Mouse (Mus musculus): ENCODE measurements around the gene 4930564D02Rik. TPM values are rescaled to one million over a fixed set of nuclear protein-coding genes. Genes with fewer than 3 reads are reported as not detected.
A peak's percentile ranks its signal among the peaks of the same experiment; 100 is the strongest.

The 4930564D02Rik gene
- polyA plus RNA-seq, 1 experiment = not detected

GRCm38 (mm10) chr3:105070553-105070952 lies 3.9 kb downstream of the 4930564D02Rik start:
- no peak overlapping the region for H3K4me3 ChIP-seq (ENCODE audit: insufficient read depth, poor library complexity, severe bottlenecking)
- no peak for TF ChIP-seq USF1 (IDR thresholded peaks at IDR 0.05; ENCODE audit: low read depth)
- no peak for TF ChIP-seq MYOD1 (IDR thresholded peaks at IDR 0.05; ENCODE audit: control insufficient read depth, insufficient read length, low read depth)
- no peak for TF ChIP-seq FOSL1 (IDR thresholded peaks at IDR 0.05; ENCODE audit: insufficient read depth, low read length, poor library complexity, severe bottlenecking)
- TF ChIP-seq CEBPB (IDR thresholded peaks at IDR 0.05; ENCODE audit: low read depth) = no peak
- TF ChIP-seq CTCF (IDR thresholded peaks at IDR 0.05; ENCODE audit: control insufficient read depth, insufficient read depth, insufficient read length) = no peak
- TF ChIP-seq MYOG (IDR thresholded peaks at IDR 0.05; ENCODE audit: control insufficient read depth, extremely low read depth, insufficient read length) = no peak
- TF ChIP-seq MAX (IDR thresholded peaks at IDR 0.05) = no peak
- H3K79me2 ChIP-seq (ENCODE audit: control insufficient read depth, insufficient read depth) = no peaks in the 10 kb centered on the region
- peaks cover under 1% of the 10 kb centered on the region for H3K27me3 ChIP-seq (ENCODE audit: control insufficient read depth, insufficient read depth, insufficient read length)
- no peak overlapping the region for H3ac ChIP-seq (ENCODE audit: control insufficient read depth, insufficient read length, low read depth)
- H3K79me3 ChIP-seq (ENCODE audit: low read depth) = no peaks in the 10 kb centered on the region
- no peaks in the 10 kb centered on the region for H3K36me3 ChIP-seq (ENCODE audit: control insufficient read depth, insufficient read depth)

- peaks cover 6% of the 10 kb centered on the region for H3K27me3 ChIP-seq (ENCODE audit: control insufficient read depth, insufficient read depth, insufficient read length)
- TF ChIP-seq MYOG (IDR thresholded peaks at IDR 0.05; ENCODE audit: control insufficient read depth, extremely low read depth, insufficient read length) (no peak), CEBPB (IDR thresholded peaks at IDR 0.05; ENCODE audit: low read depth) (no peak), CTCF (IDR thresholded peaks at IDR 0.05; ENCODE audit: control insufficient read depth, insufficient read depth, insufficient read length) (no peak), USF1 (IDR thresholded peaks at IDR 0.05; ENCODE audit: low read depth) (no peak), MAX (IDR thresholded peaks at IDR 0.05) (no peak), FOSL1 (IDR thresholded peaks at IDR 0.05; ENCODE audit: insufficient read depth, low read length, poor library complexity, severe bottlenecking) (no peak), MYOD1 (IDR thresholded peaks at IDR 0.05; ENCODE audit: control insufficient read depth, insufficient read length, low read depth) (no peak)
- no peak overlapping the region for H3K4me3 ChIP-seq (ENCODE audit: insufficient read depth, poor library complexity, severe bottlenecking)
- no peaks in the 10 kb centered on the region for H3K36me3 ChIP-seq (ENCODE audit: control insufficient read depth, insufficient read depth)
- no peaks in the 10 kb centered on the region for H3K79me2 ChIP-seq (ENCODE audit: control insufficient read depth, insufficient read depth)
- H3ac ChIP-seq (ENCODE audit: control insufficient read depth, insufficient read length, low read depth) = no peak overlapping the region
- H3K79me3 ChIP-seq (ENCODE audit: low read depth) = no peaks in the 10 kb centered on the region
These were observed 4.6 kb downstream of the 4930564D02Rik start for GRCm38 (mm10) chr3:105071251-105071650.

- Histone ChIP-seq H3K4me3 (ENCODE audit: insufficient read depth, poor library complexity, severe bottlenecking) (no peak overlapping the region), H3K27me3 (ENCODE audit: control insufficient read depth, insufficient read depth, insufficient read length) (peaks cover 6% of the 10 kb centered on the region), H3K79me3 (ENCODE audit: low read depth) (no peaks in the 10 kb centered on the region), H3K79me2 (ENCODE audit: control insufficient read depth, insufficient read depth) (no peaks in the 10 kb centered on the region), H3ac (ENCODE audit: control insufficient read depth, insufficient read length, low read depth) (no peak overlapping the region), H3K36me3 (ENCODE audit: control insufficient read depth, insufficient read depth) (no peaks in the 10 kb centered on the region)
- TF ChIP-seq MYOG (IDR thresholded peaks at IDR 0.05; ENCODE audit: control insufficient read depth, extremely low read depth, insufficient read length) = no peak
- TF ChIP-seq CEBPB (IDR thresholded peaks at IDR 0.05; ENCODE audit: low read depth) = no peak
- no peak for TF ChIP-seq FOSL1 (IDR thresholded peaks at IDR 0.05; ENCODE audit: insufficient read depth, low read length, poor library complexity, severe bottlenecking)
- no peak for TF ChIP-seq USF1 (IDR thresholded peaks at IDR 0.05; ENCODE audit: low read depth)
- no peak for TF ChIP-seq MAX (IDR thresholded peaks at IDR 0.05)
- TF ChIP-seq MYOD1 (IDR thresholded peaks at IDR 0.05; ENCODE audit: control insufficient read depth, insufficient read length, low read depth) = no peak
- no peak for TF ChIP-seq CTCF (IDR thresholded peaks at IDR 0.05; ENCODE audit: control insufficient read depth, insufficient read depth, insufficient read length)
These were observed 5.9 kb downstream of the 4930564D02Rik start for GRCm38 (mm10) chr3:105072536-105072935.

- Histone ChIP-seq H3K4me3 (ENCODE audit: insufficient read depth, poor library complexity, severe bottlenecking) (no peak overlapping the region), H3K79me2 (ENCODE audit: control insufficient read depth, insufficient read depth) (no peaks in the 10 kb centered on the region), H3ac (ENCODE audit: control insufficient read depth, insufficient read length, low read depth) (no peak overlapping the region), H3K27me3 (ENCODE audit: control insufficient read depth, insufficient read depth, insufficient read length) (peaks cover 6% of the 10 kb centered on the region), H3K36me3 (ENCODE audit: control insufficient read depth, insufficient read depth) (no peaks in the 10 kb centered on the region), H3K79me3 (ENCODE audit: low read depth) (no peaks in the 10 kb centered on the region)
- no peak for TF ChIP-seq CTCF (IDR thresholded peaks at IDR 0.05; ENCODE audit: control insufficient read depth, insufficient read depth, insufficient read length)
These were observed 9.2 kb downstream of the 4930564D02Rik start for GRCm38 (mm10) chr3:105075796-105076195.

GRCm38 (mm10) chr3:105078231-105078826 lies 11.7 kb downstream of the 4930564D02Rik start:
- TF ChIP-seq CTCF (IDR thresholded peaks at IDR 0.05; ENCODE audit: control insufficient read depth, insufficient read depth, insufficient read length) = peak; percentile 88
- TF ChIP-seq CEBPB (IDR thresholded peaks at IDR 0.05; ENCODE audit: low read depth) = no peak
- Histone ChIP-seq H3K79me3 (ENCODE audit: low read depth) (no peaks in the 10 kb centered on the region), H3K4me3 (ENCODE audit: insufficient read depth, poor library complexity, severe bottlenecking) (no peak overlapping the region), H3ac (ENCODE audit: control insufficient read depth, insufficient read length, low read depth) (no peak overlapping the region), H3K27me3 (ENCODE audit: control insufficient read depth, insufficient read depth, insufficient read length) (peaks cover 6% of the 10 kb centered on the region), H3K79me2 (ENCODE audit: control insufficient read depth, insufficient read depth) (no peaks in the 10 kb centered on the region), H3K36me3 (ENCODE audit: control insufficient read depth, insufficient read depth) (no peaks in the 10 kb centered on the region)

GRCm38 (mm10) chr3:105087344-105087743 lies 20.7 kb downstream of the 4930564D02Rik start:
- Histone ChIP-seq H3K27me3 (ENCODE audit: control insufficient read depth, insufficient read depth, insufficient read length) (no peaks in the 10 kb centered on the region), H3ac (ENCODE audit: control insufficient read depth, insufficient read length, low read depth) (no peak overlapping the region), H3K79me2 (ENCODE audit: control insufficient read depth, insufficient read depth) (no peaks in the 10 kb centered on the region), H3K4me3 (ENCODE audit: insufficient read depth, poor library complexity, severe bottlenecking) (no peak overlapping the region), H3K36me3 (ENCODE audit: control insufficient read depth, insufficient read depth) (no peaks in the 10 kb centered on the region), H3K79me3 (ENCODE audit: low read depth) (no peaks in the 10 kb centered on the region)
- no peak for TF ChIP-seq CTCF (IDR thresholded peaks at IDR 0.05; ENCODE audit: control insufficient read depth, insufficient read depth, insufficient read length)
- TF ChIP-seq MAX (IDR thresholded peaks at IDR 0.05) = no peak

Measured in C2C12 (cell line).